Comparison of ENCODE assay signal across 24 mouse cellular contexts in genomic region chr5:144557363-144557762, GRCm38 (mm10). TPM values are rescaled to one million over a fixed set of nuclear protein-coding genes. Genes with fewer than 3 reads are reported as not detected.
DNase-seq lines count a peak whose midpoint lies in the region; ATAC-seq lines count a peak whose summit lies in the region.
"Had no signal": no experiment of that assay in that cellular context is flagged by ENCODE, and none has a peak within 500 bp of the region (broad histone marks: within the 10 kb centered on the region; RNA-seq: fewer than 3 reads in every experiment).

No protein-coding gene starts in this region.

- DNase-seq in forebrain, embryonic 10.5 days (ENCODE audit: extremely low spot score, low spot score) = no peak
- DNase-seq in kidney, postnatal 10 days = peak; percentile 16
- DNase-seq in gastrocnemius, postnatal 36 days = no peak
- no peak for DNase-seq in spleen, postnatal 4 days (ENCODE audit: low spot score in 2 of 2)
- DNase-seq: adrenal gland, postnatal 14 days; cerebellum, adult 11 months; cerebellum, postnatal 25 days; gastrocnemius, postnatal 10 days; heart, adult 2 months; heart, postnatal 4 days; left cerebral cortex, postnatal 4 days; liver; thymus, adult 2 months had no signal

- H3K4me1 ChIP-seq in forebrain, embryonic 10.5 days = peaks cover 25% of the 10 kb centered on the region
- H3K4me1 ChIP-seq in forebrain, embryonic 16.5 days (replicated peaks; ENCODE audit: control insufficient read depth, insufficient read depth, low read length) = peaks cover 13% of the 10 kb centered on the region
- no peaks in the 10 kb centered on the region for H3K4me1 ChIP-seq in kidney, embryonic 14.5 days (ENCODE audit: control insufficient read depth, insufficient read depth, low read length)
- H3K4me1 ChIP-seq in forebrain, embryonic 13.5 days = peaks cover 44% of the 10 kb centered on the region
- peaks cover 34% of the 10 kb centered on the region for H3K4me1 ChIP-seq in neural tube, embryonic 13.5 days (replicated peaks)
- H3K4me1 ChIP-seq: heart, embryonic 15.5 days; kidney, embryonic 15.5 days had no signal

- peaks cover 31% of the 10 kb centered on the region for H3K27me3 ChIP-seq in forebrain, embryonic 10.5 days (ENCODE audit: poor library complexity, severe bottlenecking)
- H3K27me3 ChIP-seq in forebrain, embryonic 16.5 days (replicated peaks; ENCODE audit: control insufficient read depth, insufficient read depth, low read length) = no peaks in the 10 kb centered on the region
- H3K27me3 ChIP-seq in kidney, embryonic 14.5 days (ENCODE audit: control insufficient read depth, insufficient read depth, low read length) = no peaks in the 10 kb centered on the region
- H3K27me3 ChIP-seq in forebrain, embryonic 13.5 days = peaks cover 15% of the 10 kb centered on the region
- no peaks in the 10 kb centered on the region for H3K27me3 ChIP-seq in neural tube, embryonic 13.5 days
- H3K27me3 ChIP-seq: heart, embryonic 15.5 days; kidney, embryonic 15.5 days had no signal

- no peak for ATAC-seq in forebrain, embryonic 16.5 days
- no peak for ATAC-seq in kidney, embryonic 14.5 days (ENCODE audit: low FRiP score, low TSS enrichment)
- no peak for ATAC-seq in forebrain, embryonic 13.5 days
- ATAC-seq in neural tube, embryonic 13.5 days (ENCODE audit: low read depth) = 0 out of 2 replicates have a peak, but pooled peaks have one; percentile 28
- ATAC-seq: activated CD4-positive, CD25-positive, alpha-beta regulatory T cell, adult 4 months; lung, postnatal 0 days had no signal

- H3K9ac ChIP-seq in forebrain, embryonic 16.5 days (replicated peaks; ENCODE audit: low read depth, low read length) = no peak overlapping the region
- H3K9ac ChIP-seq in kidney, embryonic 14.5 days (ENCODE audit: low read depth, low read length) = no peak overlapping the region
- no peak overlapping the region for H3K9ac ChIP-seq in forebrain, embryonic 13.5 days
- H3K9ac ChIP-seq in neural tube, embryonic 13.5 days = no peak overlapping the region
- H3K9ac ChIP-seq: heart, embryonic 15.5 days; kidney, embryonic 15.5 days had no signal

- H3K27ac ChIP-seq in forebrain, embryonic 10.5 days = peak overlapping the region; percentile 77; the same call in 1 of the 2 replicates
- H3K27ac ChIP-seq in forebrain, embryonic 16.5 days (ENCODE audit: low read length) = no peak overlapping the region
- no peak overlapping the region for H3K27ac ChIP-seq in kidney, embryonic 14.5 days (ENCODE audit: low read depth, low read length)
- H3K27ac ChIP-seq in forebrain, embryonic 13.5 days = peak overlapping the region; percentile 80
- H3K27ac ChIP-seq in neural tube, embryonic 13.5 days (replicated peaks) = peak overlapping the region; percentile 77
- H3K27ac ChIP-seq: heart, adult 2 months; heart, embryonic 15.5 days; kidney, embryonic 15.5 days had no signal

- no peak overlapping the region for H3K4me2 ChIP-seq in forebrain, embryonic 16.5 days (ENCODE audit: low read length)
- no peak overlapping the region for H3K4me2 ChIP-seq in kidney, embryonic 14.5 days (replicated peaks; ENCODE audit: low read depth, low read length)
- peak overlapping the region; percentile 12; the same call in 1 of the 2 replicates for H3K4me2 ChIP-seq in forebrain, embryonic 13.5 days
- no peak overlapping the region for H3K4me2 ChIP-seq in neural tube, embryonic 13.5 days
- H3K4me2 ChIP-seq: heart, embryonic 15.5 days; kidney, embryonic 15.5 days had no signal

- no peaks in the 10 kb centered on the region for H3K9me3 ChIP-seq in forebrain, embryonic 10.5 days
- no peaks in the 10 kb centered on the region for H3K9me3 ChIP-seq in forebrain, embryonic 16.5 days (ENCODE audit: control insufficient read depth, low read length)
- H3K9me3 ChIP-seq in kidney, embryonic 14.5 days (ENCODE audit: control insufficient read depth, low read length) = no peaks in the 10 kb centered on the region
- H3K9me3 ChIP-seq in forebrain, embryonic 13.5 days (replicated peaks) = no peaks in the 10 kb centered on the region
- no peaks in the 10 kb centered on the region for H3K9me3 ChIP-seq in neural tube, embryonic 13.5 days
- H3K9me3 ChIP-seq: heart, embryonic 15.5 days; kidney, embryonic 15.5 days had no signal

- intact Hi-C loops in gastrocnemius, postnatal 36 days (cut with DNase I) = no loop called here

- peaks cover 8% of the 10 kb centered on the region; the same call in 1 of the 2 replicates for H3K36me3 ChIP-seq in forebrain, embryonic 10.5 days (replicated peaks)
- H3K36me3 ChIP-seq in forebrain, embryonic 16.5 days (ENCODE audit: control insufficient read depth, insufficient read depth) = no peaks in the 10 kb centered on the region
- no peaks in the 10 kb centered on the region for H3K36me3 ChIP-seq in kidney, embryonic 14.5 days (ENCODE audit: control insufficient read depth, insufficient read depth, low read length)
- no peaks in the 10 kb centered on the region for H3K36me3 ChIP-seq in forebrain, embryonic 13.5 days (ENCODE audit: poor library complexity, severe bottlenecking)
- 0 out of 2 replicates have a peak, but pooled peaks cover 8% of the 10 kb centered on the region for H3K36me3 ChIP-seq in neural tube, embryonic 13.5 days
- H3K36me3 ChIP-seq: G1E; heart, embryonic 15.5 days; kidney, embryonic 15.5 days had no signal

- WGBS in forebrain, embryonic 10.5 days = 69% methylated on average over 8 of the region's 8 CpGs
- 38% methylated on average over 8 of the region's 8 CpGs for WGBS in forebrain, embryonic 16.5 days
- WGBS in kidney, embryonic 14.5 days = 61% methylated on average over 8 of the region's 8 CpGs
- 45% methylated on average over 8 of the region's 8 CpGs for WGBS in forebrain, embryonic 13.5 days
- WGBS in neural tube, embryonic 13.5 days = 45% methylated on average over 8 of the region's 8 CpGs

- no peak overlapping the region for H3K4me3 ChIP-seq in forebrain, embryonic 10.5 days
- H3K4me3 ChIP-seq in forebrain, embryonic 16.5 days (replicated peaks; ENCODE audit: low read length) = no peak overlapping the region
- H3K4me3 ChIP-seq in kidney, embryonic 14.5 days (ENCODE audit: low read length) = no peak overlapping the region
- H3K4me3 ChIP-seq in forebrain, embryonic 13.5 days = no peak overlapping the region
- no peak overlapping the region for H3K4me3 ChIP-seq in neural tube, embryonic 13.5 days
- H3K4me3 ChIP-seq: heart, adult 2 months; heart, embryonic 15.5 days; kidney, embryonic 15.5 days had no signal

RNA-seq across cellular contexts. Expression of gene Nptx2, which starts 11.7 kb away (rescaled TPM):
- 0.97 and 1.00 TPM in 2 replicates for polyA plus RNA-seq in forebrain, embryonic 10.5 days (2016; fragmentation: Nextera tagmentation; extraction: Ambion mirVana)
- 1.2 and 2.6 TPM in 2 replicates for polyA plus RNA-seq in forebrain, embryonic 16.5 days (2015; fragmentation: Nextera tagmentation; extraction: Ambion mirVana)
- 0.59 and 0.80 TPM in 2 replicates for polyA plus RNA-seq in kidney, embryonic 14.5 days (2014; fragmentation: Nextera tagmentation; extraction: Ambion mirVana)
- polyA plus RNA-seq in forebrain, embryonic 13.5 days (2015; fragmentation: Nextera tagmentation; extraction: Ambion mirVana) = 2.2 and 2.3 TPM in 2 replicates
- 7.0 and 7.1 TPM in 2 replicates for polyA plus RNA-seq in neural tube, embryonic 13.5 days (2015; fragmentation: Nextera tagmentation; extraction: Ambion mirVana)
- not detected for total RNA-seq in gastrocnemius, postnatal 36 days (2021)
- total RNA-seq: G1E; monocyte, adult 5-6 weeks; neutrophil, adult 5-6 weeks had no signal
- polyA plus RNA-seq: activated CD4-positive, CD25-positive, alpha-beta regulatory T cell, adult 4 months; G1E had no signal

Comparison
In these comparisons a context has a peak if more than half of its experiments do, and no peak if none do; other contexts are left out.
1. H3K27ac ChIP-seq: peak in forebrain, embryonic 10.5 days (single experiment), forebrain, embryonic 13.5 days (single experiment) and neural tube, embryonic 13.5 days (single experiment); none in forebrain, embryonic 16.5 days (single experiment) and kidney, embryonic 14.5 days (single experiment).